Mouse (Mus musculus) erythroblast, embryonic 14.5 days (primary cell): Measurements from ENCODE around the gene Dtx3. TPM values are rescaled to one million over a fixed set of nuclear protein-coding genes. Genes with fewer than 3 reads are reported as not detected.

Experiments
- H3K27me3 ChIP-seq: 2 replicates; pipeline ENCODE4 v1.6.1; 2012; ENCODE audit warnings: inconsistent platforms; ENCODE audit not compliant: control insufficient read depth
- H3K36me3 ChIP-seq: 2 replicates; pipeline ENCODE4 v1.6.1; 2012; ENCODE audit warnings: mild to moderate bottlenecking, inconsistent platforms; ENCODE audit not compliant: control insufficient read depth
- H3K4me1 ChIP-seq: 2 replicates; pipeline ENCODE4 v1.6.1; 2012; ENCODE audit warnings: inconsistent platforms; ENCODE audit not compliant: control insufficient read depth
- H3K4me3 ChIP-seq: replicated peaks from 2 replicates; pipeline ENCODE3; 2012; ENCODE audit warnings: moderate library complexity, mild to moderate bottlenecking, inconsistent platforms
- H3K9me3 ChIP-seq: 2 replicates; pipeline ENCODE4 v1.6.1; 2012; ENCODE audit warnings: low read length, inconsistent platforms, mixed read lengths; ENCODE audit not compliant: control insufficient read depth
- GATA1 ChIP-seq: IDR thresholded peaks from 2 replicates; pipeline ENCODE4 v1.6.1; 2012; ENCODE audit warnings: low read length, inconsistent platforms, mixed read lengths
- TAL1 ChIP-seq: IDR thresholded peaks from 3 replicates; pipeline ENCODE4 v1.6.1; 2012; ENCODE audit warnings: low read length, inconsistent platforms, mixed read lengths
- polyA plus RNA-seq: library from polyadenylated mRNA; stranded (reverse); fragments of >175 nt; gene quantifications from 2 replicates; pipeline ENCODE4 v1.2.3, GENCODE M21; 2012

The Dtx3 gene
- polyA plus RNA-seq, 1 experiment, result 11.1 TPM

GRCm38 (mm10) chr10:127210961-127211405 lies 15.5 kb upstream of the Dtx3 start:
- Histone ChIP-seq H3K4me3 (peak overlapping the region; percentile 89), H3K4me1 (peaks cover 85% of the 10 kb centered on the region), H3K36me3 (peaks cover 47% of the 10 kb centered on the region), H3K27me3 (no peaks in the 10 kb centered on the region), H3K9me3 (no peaks in the 10 kb centered on the region)
- TF ChIP-seq TAL1, result no peak

- Histone ChIP-seq H3K27me3 (no peaks in the 10 kb centered on the region), H3K4me1 (peaks cover 88% of the 10 kb centered on the region), H3K9me3 (no peaks in the 10 kb centered on the region), H3K4me3 (peak overlapping the region; percentile 89), H3K36me3 (peaks cover 56% of the 10 kb centered on the region)
- TF ChIP-seq TAL1 (no peak), GATA1 (peak; percentile 21; the same call in 1 of the 2 replicates)
Measured at GRCm38 (mm10) chr10:127209928-127210570, 14.5 kb upstream of the Dtx3 start.

GRCm38 (mm10) chr10:127208921-127209320 lies 13.4 kb upstream of the Dtx3 start:
- peaks cover 67% of the 10 kb centered on the region for H3K36me3 ChIP-seq
- no peaks in the 10 kb centered on the region for H3K27me3 ChIP-seq
- H3K4me3 ChIP-seq, result peak overlapping the region; percentile 89
- peaks cover 89% of the 10 kb centered on the region for H3K4me1 ChIP-seq
- no peaks in the 10 kb centered on the region for H3K9me3 ChIP-seq
- no peak for TF ChIP-seq GATA1

GRCm38 (mm10) chr10:127205373-127205772 lies 9.8 kb upstream of the Dtx3 start:
- Histone ChIP-seq H3K9me3 (no peaks in the 10 kb centered on the region), H3K27me3 (no peaks in the 10 kb centered on the region), H3K36me3 (peaks cover 100% of the 10 kb centered on the region), H3K4me3 (peak overlapping the region; percentile 61), H3K4me1 (peaks cover 97% of the 10 kb centered on the region)
- peak; percentile 75 for TF ChIP-seq GATA1
- TF ChIP-seq TAL1, result peak; percentile 88

- peaks cover 100% of the 10 kb centered on the region for H3K36me3 ChIP-seq
- TF ChIP-seq GATA1, result no peak
- peaks cover 96% of the 10 kb centered on the region for H3K4me1 ChIP-seq
- no peaks in the 10 kb centered on the region for H3K27me3 ChIP-seq
- peak overlapping the region; percentile 61 for H3K4me3 ChIP-seq
- no peaks in the 10 kb centered on the region for H3K9me3 ChIP-seq
Measured at GRCm38 (mm10) chr10:127204589-127204988, 9.1 kb upstream of the Dtx3 start.

GRCm38 (mm10) chr10:127203106-127203505 lies 7.6 kb upstream of the Dtx3 start:
- H3K9me3 ChIP-seq, result no peaks in the 10 kb centered on the region
- TF ChIP-seq TAL1, result peak; percentile 73
- peak; percentile 47 for TF ChIP-seq GATA1
- H3K4me3 ChIP-seq, result peak overlapping the region; percentile 61
- peaks cover 100% of the 10 kb centered on the region for H3K36me3 ChIP-seq
- H3K27me3 ChIP-seq, result no peaks in the 10 kb centered on the region
- peaks cover 94% of the 10 kb centered on the region for H3K4me1 ChIP-seq

- Histone ChIP-seq H3K36me3 (peaks cover 90% of the 10 kb centered on the region), H3K4me1 (peaks cover 91% of the 10 kb centered on the region), H3K27me3 (no peaks in the 10 kb centered on the region), H3K4me3 (no peak overlapping the region), H3K9me3 (no peaks in the 10 kb centered on the region)
- no peak for TF ChIP-seq GATA1
- no peak for TF ChIP-seq TAL1
Measured at GRCm38 (mm10) chr10:127200279-127200678, 4.8 kb upstream of the Dtx3 start.

- Histone ChIP-seq H3K4me3 (no peak overlapping the region), H3K36me3 (peaks cover 82% of the 10 kb centered on the region), H3K27me3 (no peaks in the 10 kb centered on the region), H3K4me1 (peaks cover 91% of the 10 kb centered on the region), H3K9me3 (no peaks in the 10 kb centered on the region)
- TF ChIP-seq TAL1, result no peak
- no peak for TF ChIP-seq GATA1
Measured at GRCm38 (mm10) chr10:127199474-127199873, 3.9 kb upstream of the Dtx3 start.

GRCm38 (mm10) chr10:127199068-127199467 lies 3.5 kb upstream of the Dtx3 start:
- TF ChIP-seq TAL1 (no peak), GATA1 (no peak)
- H3K4me1 ChIP-seq, result peaks cover 91% of the 10 kb centered on the region

GRCm38 (mm10) chr10:127198492-127198891 lies 3.0 kb upstream of the Dtx3 start:
- Histone ChIP-seq H3K4me1 (peaks cover 88% of the 10 kb centered on the region), H3K4me3 (no peak overlapping the region), H3K36me3 (peaks cover 72% of the 10 kb centered on the region), H3K27me3 (no peaks in the 10 kb centered on the region), H3K9me3 (no peaks in the 10 kb centered on the region)
- TF ChIP-seq TAL1 (no peak), GATA1 (no peak)

More at GRCm38 (mm10) chr10:127199068-127199467, 3.5 kb upstream of the Dtx3 start:
- Histone ChIP-seq H3K27me3 (no peaks in the 10 kb centered on the region), H3K4me3 (no peak overlapping the region), H3K9me3 (no peaks in the 10 kb centered on the region), H3K36me3 (peaks cover 78% of the 10 kb centered on the region)
